Mouse (Mus musculus) small intestine, adult 2 months (tissue): ENCODE results near the gene Tmem132d. TPM values are rescaled to one million over a fixed set of nuclear protein-coding genes. Genes with fewer than 3 reads are reported as not detected.

Experiments
- H3K27ac ChIP-seq: fragments of 200-500 bp; 2 replicates; pipeline ENCODE4 v1.5.1; 2012; ENCODE audit warnings: low read depth, low read length, control low read depth, inconsistent platforms; ENCODE audit not compliant: insufficient read depth
- H3K27me3 ChIP-seq: fragments of 200-500 bp; 2 replicates; pipeline ENCODE4 v1.6.1; 2012; ENCODE audit warnings: mild to moderate bottlenecking, moderate library complexity, low read length, inconsistent platforms; ENCODE audit not compliant: control insufficient read depth, insufficient read depth
- H3K36me3 ChIP-seq: fragments of 200-500 bp; 2 replicates; pipeline ENCODE4 v1.6.1; 2012; ENCODE audit warnings: mild to moderate bottlenecking, low read length, control low read depth, inconsistent platforms; ENCODE audit not compliant: control insufficient read depth, insufficient read depth
- H3K4me1 ChIP-seq: fragments of 200-500 bp; 2 replicates; pipeline ENCODE4 v1.6.1; 2012; ENCODE audit warnings: low read length, inconsistent platforms, mixed read lengths; ENCODE audit not compliant: control insufficient read depth, insufficient read depth, insufficient read length
- H3K4me3 ChIP-seq: fragments of 200-500 bp; 2 replicates; pipeline ENCODE4 v1.5.1; 2012; ENCODE audit warnings: low read depth, mild to moderate bottlenecking, control low read depth, inconsistent platforms, low read length, moderate library complexity
- CTCF ChIP-seq: fragments of 200-500 bp; IDR thresholded peaks from 2 replicates; pipeline ENCODE4 v1.5.1; 2012; ENCODE audit warnings: low read depth, mild to moderate bottlenecking, control low read depth, inconsistent platforms, low read length, moderate library complexity, mixed read lengths; ENCODE audit not compliant: insufficient replicate concordance, insufficient read length; ENCODE audit errors: extremely low read depth
- POLR2A ChIP-seq: fragments of 200-500 bp; IDR thresholded peaks from 2 replicates; pipeline ENCODE4 v1.6.1; 2012; ENCODE audit warnings: low read depth, mild to moderate bottlenecking, control low read depth, inconsistent platforms, low read length, moderate library complexity
- WGBS: fragments of 180-500 bp; shearing (Covaris S2); methylation state at CpG from one replicate; pipeline ENCODE4 v1.1.7; 2018; 5-methylcytosine and 5-hydroxymethylcytosine counted together
- polyA plus RNA-seq: library from polyadenylated mRNA; depleted of rRNA; stranded (reverse); fragments of >200 nt; gene quantifications from 2 replicates; pipeline ENCODE4 v1.2.3, GENCODE M21; 2012

Gene Tmem132d
- polyA plus RNA-seq, 1 experiment, result 0.15 TPM

- no peaks in the 10 kb centered on the region for H3K4me1 ChIP-seq
- no peak overlapping the region for H3K4me3 ChIP-seq
- H3K36me3 ChIP-seq, result no peaks in the 10 kb centered on the region
- TF ChIP-seq CTCF, result no peak
- no peak for TF ChIP-seq POLR2A
- H3K27ac ChIP-seq, result no peak overlapping the region
- no peaks in the 10 kb centered on the region for H3K27me3 ChIP-seq
These were observed 199.8 kb downstream of the Tmem132d start for GRCm38 (mm10) chr5:128233101-128233500.

- H3K27me3 ChIP-seq, result no peaks in the 10 kb centered on the region
- TF ChIP-seq POLR2A (no peak), CTCF (no peak)
- no peak overlapping the region for H3K27ac ChIP-seq
- no peaks in the 10 kb centered on the region for H3K36me3 ChIP-seq
- no peak overlapping the region for H3K4me3 ChIP-seq
- no peaks in the 10 kb centered on the region for H3K4me1 ChIP-seq
These were observed 214.6 kb downstream of the Tmem132d start for GRCm38 (mm10) chr5:128218281-128218680.

GRCm38 (mm10) chr5:128211125-128211524 is 221.8 kb downstream of the Tmem132d start:
- 84% methylated on average over 5 of the region's 5 CpGs for WGBS
- TF ChIP-seq CTCF (no peak), POLR2A (no peak)
- Histone ChIP-seq H3K36me3 (no peaks in the 10 kb centered on the region), H3K4me1 (no peaks in the 10 kb centered on the region), H3K27ac (no peak overlapping the region), H3K4me3 (no peak overlapping the region), H3K27me3 (no peaks in the 10 kb centered on the region)

DNA sequence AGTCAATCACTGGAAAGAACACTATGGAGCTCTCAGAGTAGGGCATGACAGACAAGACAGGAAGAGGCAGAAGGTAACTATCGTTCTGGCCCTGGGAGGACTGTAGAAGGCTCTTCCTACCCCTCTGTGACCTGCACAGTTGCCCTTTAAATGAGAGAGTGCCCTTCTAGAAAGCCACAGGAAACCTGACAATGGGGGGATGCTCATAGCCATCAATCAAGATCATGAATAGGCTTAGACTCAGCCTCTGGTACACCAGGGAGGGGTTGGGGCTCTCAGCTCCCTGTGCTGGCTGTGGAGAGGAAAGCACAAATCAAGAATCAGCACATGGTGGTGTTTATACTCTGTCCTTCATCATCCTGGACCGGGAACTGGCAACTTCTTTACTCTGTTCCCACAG is 227.2 kb downstream of the Tmem132d start:
- TF ChIP-seq POLR2A, result no peak
- TF ChIP-seq CTCF, result no peak
- no peak overlapping the region for H3K27ac ChIP-seq
- no peaks in the 10 kb centered on the region for H3K36me3 ChIP-seq
- H3K27me3 ChIP-seq, result no peaks in the 10 kb centered on the region
- no peaks in the 10 kb centered on the region for H3K4me1 ChIP-seq
- 55% methylated on average over 2 of the region's 2 CpGs for WGBS
- H3K4me3 ChIP-seq, result no peak overlapping the region

DNA sequence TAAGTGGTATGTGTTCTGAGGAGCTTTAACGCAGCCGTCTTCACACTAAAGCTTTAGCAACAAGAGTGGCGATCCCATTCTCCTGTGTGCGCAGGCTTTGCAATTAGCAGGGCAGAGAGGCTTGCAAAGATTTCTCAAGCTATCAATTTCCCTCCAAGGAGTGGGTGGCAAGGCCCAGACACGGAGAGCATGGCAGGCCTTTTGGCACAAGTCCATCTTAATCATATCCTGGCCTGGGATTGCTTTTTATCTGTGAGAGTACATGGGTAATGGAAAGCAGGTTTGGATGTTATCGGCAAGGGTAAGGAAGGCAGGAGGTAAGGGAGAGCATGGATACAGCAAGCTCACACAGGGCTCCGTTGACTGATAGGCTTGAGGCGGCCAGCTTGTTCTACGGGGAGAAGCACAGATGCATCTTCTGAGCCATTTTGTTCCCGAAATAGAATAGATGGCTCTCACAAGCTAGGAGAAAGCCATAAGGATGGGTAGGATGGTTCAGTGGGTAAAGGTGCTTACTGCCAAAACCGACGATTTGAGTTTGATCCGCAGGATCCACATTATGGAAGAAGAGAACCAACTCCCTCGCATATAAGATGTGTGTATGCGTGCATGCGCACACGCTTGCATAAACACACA is 228.1 kb downstream of the Tmem132d start:
- H3K36me3 ChIP-seq, result no peaks in the 10 kb centered on the region
- H3K27ac ChIP-seq, result no peak overlapping the region
- 85% methylated on average over 17 of the region's 17 CpGs for WGBS
- H3K27me3 ChIP-seq, result no peaks in the 10 kb centered on the region
- TF ChIP-seq CTCF (no peak), POLR2A (no peak)
- no peak overlapping the region for H3K4me3 ChIP-seq
- no peaks in the 10 kb centered on the region for H3K4me1 ChIP-seq

GRCm38 (mm10) chr5:128203879-128204581 is 228.8 kb downstream of the Tmem132d start:
- Histone ChIP-seq H3K36me3 (no peaks in the 10 kb centered on the region), H3K27me3 (no peaks in the 10 kb centered on the region), H3K4me3 (no peak overlapping the region), H3K27ac (no peak overlapping the region), H3K4me1 (no peaks in the 10 kb centered on the region)
- TF ChIP-seq CTCF, result no peak
- TF ChIP-seq POLR2A, result no peak
- 55% methylated on average over 9 of the region's 9 CpGs for WGBS

DNA sequence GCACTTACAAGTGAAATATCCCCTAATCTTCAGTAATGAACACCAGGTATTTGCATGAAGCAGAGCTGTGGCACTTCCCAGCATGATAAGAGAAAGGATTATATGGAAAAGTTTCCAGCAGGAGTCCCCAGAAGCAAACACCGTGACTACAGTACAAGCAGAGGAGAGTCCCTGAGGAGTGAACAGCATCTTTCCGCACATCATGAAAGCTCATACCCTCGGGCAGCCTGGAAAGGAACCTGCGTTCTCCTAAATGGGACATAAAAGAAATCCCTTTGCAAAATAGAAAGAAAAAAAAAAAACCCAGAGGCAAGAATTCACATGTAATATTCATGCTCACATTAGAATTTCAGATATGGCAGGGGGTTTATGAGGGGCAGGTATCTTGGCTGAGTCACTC is 238.8 kb downstream of the Tmem132d start:
- WGBS, result 78% methylated on average over 4 of the region's 4 CpGs
- Histone ChIP-seq H3K27me3 (no peaks in the 10 kb centered on the region), H3K36me3 (no peaks in the 10 kb centered on the region), H3K4me3 (no peak overlapping the region), H3K4me1 (no peaks in the 10 kb centered on the region), H3K27ac (no peak overlapping the region)
- no peak for TF ChIP-seq POLR2A
